In the genomic region with DNA sequence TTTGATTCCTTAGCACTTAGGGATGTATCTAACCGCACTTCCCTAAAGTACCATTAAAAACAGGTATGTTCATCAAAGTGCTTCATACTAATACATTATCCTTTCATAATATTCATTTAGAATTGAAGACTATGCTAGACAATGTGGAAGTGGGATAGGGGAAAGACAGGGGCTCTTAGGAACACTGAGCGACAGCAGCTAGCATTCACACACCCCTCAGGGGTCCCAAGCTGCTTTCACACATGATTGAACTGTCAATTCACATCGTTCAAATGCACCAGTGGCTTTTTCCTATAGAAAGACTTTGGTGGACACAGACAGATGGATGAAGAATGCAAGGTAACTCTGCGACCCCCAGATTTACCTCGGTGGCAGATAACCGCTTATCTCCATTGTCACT, we compare ENCODE assay signal across 30 mouse cellular contexts.
DNase-seq lines count a peak whose midpoint lies in the region; ATAC-seq and TF ChIP-seq lines count a peak whose summit lies in the region.
"Had no signal": no experiment of that assay in that cellular context is flagged by ENCODE, and none has a peak within 500 bp of the region (broad histone marks: within the 10 kb centered on the region; RNA-seq: fewer than 3 reads in every experiment).

No protein-coding gene starts in this region.

- DNase-seq in forebrain, embryonic 10.5 days (ENCODE audit: extremely low spot score, low spot score), result no peak
- peak; percentile 69 for DNase-seq in hindbrain, postnatal 0 days (ENCODE audit: low spot score)
- DNase-seq in hindbrain, embryonic 14.5 days (ENCODE audit: low spot score), result no peak
- peak; percentile 84 for DNase-seq in retina, embryonic 14.5 days (ENCODE audit: low spot score)
- DNase-seq: adrenal gland, postnatal 36 days; cerebellum, adult 8-10 months; cerebellum, postnatal 36 days; gastrocnemius, adult 2 months; gastrocnemius, postnatal 36 days; heart, adult 2 months; heart, postnatal 10 days; kidney, adult 2 months; kidney, postnatal 36 days; liver, postnatal 0 days; lung, postnatal 36 days; right cerebral cortex, adult 18-20 months; right cerebral cortex, postnatal 4 days; thymus, adult 2 months; thymus, postnatal 36 days had no signal

- no peak overlapping the region for H3K4me2 ChIP-seq in forebrain, embryonic 13.5 days
- no peak overlapping the region for H3K4me2 ChIP-seq in hindbrain, postnatal 0 days (ENCODE audit: low read depth, low read length)
- H3K4me2 ChIP-seq in hindbrain, embryonic 14.5 days (replicated peaks), result no peak overlapping the region
- no peak overlapping the region for H3K4me2 ChIP-seq in midbrain, embryonic 13.5 days (replicated peaks)
- H3K4me2 ChIP-seq in intestine, embryonic 15.5 days (replicated peaks), result no peak overlapping the region
- H3K4me2 ChIP-seq: heart, embryonic 13.5 days; liver, embryonic 12.5 days; neural tube, embryonic 15.5 days had no signal

- H3K4me1 ChIP-seq in forebrain, embryonic 13.5 days, result peaks cover 20% of the 10 kb centered on the region
- peaks cover 30% of the 10 kb centered on the region for H3K4me1 ChIP-seq in forebrain, embryonic 10.5 days
- H3K4me1 ChIP-seq in hindbrain, postnatal 0 days (ENCODE audit: insufficient read depth, low read length), result no peaks in the 10 kb centered on the region
- peaks cover 21% of the 10 kb centered on the region; the same call in 1 of the 2 replicates for H3K4me1 ChIP-seq in hindbrain, embryonic 14.5 days (replicated peaks; ENCODE audit: control insufficient read depth, insufficient read depth, low read length)
- H3K4me1 ChIP-seq in midbrain, embryonic 13.5 days (replicated peaks), result peaks cover 22% of the 10 kb centered on the region
- H3K4me1 ChIP-seq in intestine, embryonic 15.5 days (replicated peaks), result 0 out of 2 replicates have a peak, but pooled peaks cover under 1% of the 10 kb centered on the region
- H3K4me1 ChIP-seq: megakaryocyte, embryonic 14.5 days had no signal

- WGBS in forebrain, embryonic 13.5 days, result 18% methylated on average over 6 of the region's 6 CpGs
- 35% methylated on average over 6 of the region's 6 CpGs for WGBS in forebrain, embryonic 10.5 days
- WGBS in hindbrain, postnatal 0 days, result 30% methylated on average over 6 of the region's 6 CpGs
- whole genome bisulfite sequencing in hindbrain, embryonic 14.5 days, result 33% methylated on average over 6 of the region's 6 CpGs
- 22% methylated on average over 6 of the region's 6 CpGs for WGBS in midbrain, embryonic 13.5 days
- WGBS in intestine, embryonic 15.5 days, result 84% methylated on average over 6 of the region's 6 CpGs

- no peaks in the 10 kb centered on the region for H3K9me3 ChIP-seq in forebrain, embryonic 13.5 days (replicated peaks)
- H3K9me3 ChIP-seq in forebrain, embryonic 10.5 days, result no peaks in the 10 kb centered on the region
- H3K9me3 ChIP-seq in hindbrain, postnatal 0 days (ENCODE audit: low read length), result no peaks in the 10 kb centered on the region
- H3K9me3 ChIP-seq in hindbrain, embryonic 14.5 days (ENCODE audit: control insufficient read depth, low read length), result no peaks in the 10 kb centered on the region
- H3K9me3 ChIP-seq in midbrain, embryonic 13.5 days, result no peaks in the 10 kb centered on the region
- no peaks in the 10 kb centered on the region for H3K9me3 ChIP-seq in intestine, embryonic 15.5 days
- H3K9me3 ChIP-seq: heart, embryonic 13.5 days; liver, embryonic 12.5 days; megakaryocyte, embryonic 14.5 days; neural tube, embryonic 15.5 days had no signal

- 0 out of 2 replicates have a peak, but pooled peaks cover 3% of the 10 kb centered on the region for H3K36me3 ChIP-seq in forebrain, embryonic 13.5 days (ENCODE audit: poor library complexity, severe bottlenecking)
- H3K36me3 ChIP-seq in forebrain, embryonic 10.5 days (replicated peaks), result peaks cover 3% of the 10 kb centered on the region; the same call in 1 of the 2 replicates
- H3K36me3 ChIP-seq in hindbrain, postnatal 0 days (ENCODE audit: insufficient read depth, low read length), result no peaks in the 10 kb centered on the region
- H3K36me3 ChIP-seq in hindbrain, embryonic 14.5 days (replicated peaks; ENCODE audit: control insufficient read depth, insufficient read depth), result no peaks in the 10 kb centered on the region
- no peaks in the 10 kb centered on the region for H3K36me3 ChIP-seq in midbrain, embryonic 13.5 days
- H3K36me3 ChIP-seq in intestine, embryonic 15.5 days, result 0 out of 2 replicates have a peak, but pooled peaks cover 2% of the 10 kb centered on the region
- H3K36me3 ChIP-seq: neural tube, embryonic 15.5 days had no signal

- H3K4me3 ChIP-seq in forebrain, embryonic 13.5 days, result no peak overlapping the region
- no peak overlapping the region for H3K4me3 ChIP-seq in forebrain, embryonic 10.5 days
- no peak overlapping the region for H3K4me3 ChIP-seq in hindbrain, postnatal 0 days (ENCODE audit: low read length)
- H3K4me3 ChIP-seq in hindbrain, embryonic 14.5 days (replicated peaks; ENCODE audit: low read length), result no peak overlapping the region
- H3K4me3 ChIP-seq in midbrain, embryonic 13.5 days (replicated peaks), result no peak overlapping the region
- H3K4me3 ChIP-seq in intestine, embryonic 15.5 days (replicated peaks), result no peak overlapping the region
- H3K4me3 ChIP-seq: gastrocnemius, adult 2 months; heart, adult 2 months; heart, embryonic 13.5 days; layer of hippocampus, adult 2 months; left cerebral cortex, adult 2 months; liver, embryonic 12.5 days; megakaryocyte, embryonic 14.5 days; neural tube, embryonic 15.5 days had no signal

- H3K27me3 ChIP-seq in forebrain, embryonic 13.5 days, result no peaks in the 10 kb centered on the region
- H3K27me3 ChIP-seq in forebrain, embryonic 10.5 days (ENCODE audit: poor library complexity, severe bottlenecking), result no peaks in the 10 kb centered on the region
- no peaks in the 10 kb centered on the region for H3K27me3 ChIP-seq in hindbrain, postnatal 0 days (ENCODE audit: insufficient read depth, low read length)
- no peaks in the 10 kb centered on the region for H3K27me3 ChIP-seq in hindbrain, embryonic 14.5 days (ENCODE audit: control insufficient read depth, insufficient read depth, low read length)
- H3K27me3 ChIP-seq in midbrain, embryonic 13.5 days, result no peaks in the 10 kb centered on the region
- H3K27me3 ChIP-seq in intestine, embryonic 15.5 days (replicated peaks), result no peaks in the 10 kb centered on the region
- H3K27me3 ChIP-seq: heart, embryonic 13.5 days; liver, embryonic 12.5 days; megakaryocyte, embryonic 14.5 days; neural tube, embryonic 15.5 days had no signal

- no peak overlapping the region for H3K27ac ChIP-seq in forebrain, embryonic 13.5 days
- no peak overlapping the region for H3K27ac ChIP-seq in forebrain, embryonic 10.5 days
- no peak overlapping the region for H3K27ac ChIP-seq in hindbrain, postnatal 0 days
- no peak overlapping the region for H3K27ac ChIP-seq in hindbrain, embryonic 14.5 days
- no peak overlapping the region for H3K27ac ChIP-seq in midbrain, embryonic 13.5 days
- no peak overlapping the region for H3K27ac ChIP-seq in intestine, embryonic 15.5 days
- H3K27ac ChIP-seq: gastrocnemius, adult 2 months; heart, adult 2 months; heart, embryonic 13.5 days; layer of hippocampus, adult 2 months; left cerebral cortex, adult 2 months; liver, embryonic 12.5 days; neural tube, embryonic 15.5 days had no signal

- peak; percentile 44; the same call in 1 of the 2 replicates for ATAC-seq in forebrain, embryonic 13.5 days
- peak; percentile 63; the same call in 1 of the 2 replicates for ATAC-seq in hindbrain, postnatal 0 days
- no peak; the same call in 1 of the 2 replicates for ATAC-seq in hindbrain, embryonic 14.5 days (ENCODE audit: low FRiP score)
- ATAC-seq in midbrain, embryonic 13.5 days, result peak; percentile 59
- no peak for ATAC-seq in intestine, embryonic 15.5 days
- ATAC-seq: CD4-positive, CD25-positive, alpha-beta regulatory T cell, adult 4 months; inflammation-experienced regulatory T-cells, adult 6 months; liver, embryonic 12.5 days; liver, postnatal 0 days had no signal

- no peak overlapping the region for H3K9ac ChIP-seq in forebrain, embryonic 13.5 days
- no peak overlapping the region for H3K9ac ChIP-seq in hindbrain, postnatal 0 days (replicated peaks; ENCODE audit: low read length)
- H3K9ac ChIP-seq in hindbrain, embryonic 14.5 days, result no peak overlapping the region
- H3K9ac ChIP-seq in midbrain, embryonic 13.5 days (replicated peaks), result no peak overlapping the region
- no peak overlapping the region for H3K9ac ChIP-seq in intestine, embryonic 15.5 days
- H3K9ac ChIP-seq: heart, embryonic 13.5 days; liver, embryonic 12.5 days; liver, postnatal 0 days; neural tube, embryonic 15.5 days had no signal

- no peak for TF ChIP-seq CTCF in hindbrain, postnatal 0 days (IDR thresholded peaks at IDR 0.05; ENCODE audit: low read depth)

Comparison
In these comparisons a context has a peak if more than half of its experiments do, and no peak if none do; other contexts are left out.
1. ATAC-seq: peak in forebrain, embryonic 13.5 days (single experiment), hindbrain, postnatal 0 days (single experiment) and midbrain, embryonic 13.5 days (single experiment); none in hindbrain, embryonic 14.5 days (single experiment) and intestine, embryonic 15.5 days (single experiment).
2. DNase-seq: peak in hindbrain, postnatal 0 days (single experiment) and retina, embryonic 14.5 days (single experiment); none in forebrain, embryonic 10.5 days (single experiment) and hindbrain, embryonic 14.5 days (single experiment).